9 mouse cellular contexts compared by ENCODE assay signal in the genomic region with DNA sequence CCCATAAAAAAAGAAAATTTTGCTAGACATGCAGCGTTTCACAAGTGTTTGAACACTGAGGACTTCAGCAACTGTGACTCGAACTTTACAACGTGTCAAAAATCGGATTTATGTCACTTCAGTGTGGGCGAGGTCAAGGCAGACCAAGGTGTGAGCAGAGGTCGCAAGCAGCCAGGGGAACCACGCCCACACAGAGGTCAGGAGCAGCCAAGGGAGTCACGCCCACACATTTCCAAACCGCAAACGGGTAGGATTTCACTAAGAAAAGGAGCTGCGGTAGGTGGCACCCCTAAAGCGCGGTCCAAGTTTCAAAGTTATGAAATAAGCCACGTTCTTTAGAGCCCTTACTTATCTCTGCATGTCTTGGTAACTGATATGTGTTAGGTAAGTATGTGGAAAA. TPM values are rescaled to one million over a fixed set of nuclear protein-coding genes. Genes with fewer than 3 reads are reported as not detected.
DNase-seq lines count a peak whose midpoint lies in the region; ATAC-seq and TF ChIP-seq lines count a peak whose summit lies in the region.
"Had no signal": no experiment of that assay in that cellular context is flagged by ENCODE, and none has a peak within 500 bp of the region (broad histone marks: within the 10 kb centered on the region; RNA-seq: fewer than 3 reads in every experiment).

No protein-coding gene starts in this region.

- TF ChIP-seq POLR2A in cerebellum, adult 2 months (IDR thresholded peaks at IDR 0.05; ENCODE audit: borderline replicate concordance, insufficient read depth, low read length): no peak

- H3K27me3 ChIP-seq in heart, embryonic 12.5 days (replicated peaks): no peaks in the 10 kb centered on the region
- H3K27me3 ChIP-seq in limb, embryonic 10.5 days (ENCODE audit: low read depth, poor library complexity, severe bottlenecking): no peaks in the 10 kb centered on the region
- no peaks in the 10 kb centered on the region for H3K27me3 ChIP-seq in cerebellum, adult 2 months (ENCODE audit: control insufficient read depth, insufficient read depth, low read length)

- WGBS in heart, embryonic 12.5 days: 6% methylated on average over 14 of the region's 14 CpGs
- 3% methylated on average over 14 of the region's 14 CpGs for WGBS in limb, embryonic 10.5 days
- WGBS in cerebellum, adult 2 months: 32% methylated on average over 14 of the region's 14 CpGs

- H3K4me1 ChIP-seq in heart, embryonic 12.5 days (replicated peaks): peaks cover 8% of the 10 kb centered on the region
- H3K4me1 ChIP-seq in limb, embryonic 10.5 days: peaks cover 14% of the 10 kb centered on the region
- H3K4me1 ChIP-seq in cerebellum, adult 2 months (ENCODE audit: control insufficient read depth, insufficient read depth, low read length): no peaks in the 10 kb centered on the region

- no peak for ATAC-seq in heart, embryonic 12.5 days (ENCODE audit: insufficient number of reproducible peaks, low FRiP score)

- peak overlapping the region; percentile 60 for H3K4me2 ChIP-seq in heart, embryonic 12.5 days

- peak; percentile 47 for DNase-seq in CD4-positive helper T cell, adult 2 months (ENCODE audit: low read depth, low spot score)
- DNase-seq in adrenal gland, adult 18-20 months (ENCODE audit: low spot score in 2 of 2): peak; percentile 12 to 27
- peak; percentile 59 for DNase-seq in limb, embryonic 10.5 days (ENCODE audit: low spot score)
- DNase-seq in mesoderm, embryonic 11.5 days (ENCODE audit: low read depth, low spot score): peak; percentile 48
- DNase-seq in layer of hippocampus, postnatal 36 days: no peak
- DNase-seq in cerebellum, adult 2 months: no peak
- no peak for DNase-seq in frontal cortex, postnatal 25 days (ENCODE audit: low spot score in 2 of 2)

- no peak overlapping the region for H3K9ac ChIP-seq in heart, embryonic 12.5 days

- H3K4me3 ChIP-seq in heart, embryonic 12.5 days: 0 out of 2 replicates have a peak overlapping the region, but pooled peaks have one; percentile 27
- peak overlapping the region; percentile 34 for H3K4me3 ChIP-seq in limb, embryonic 10.5 days
- no peak overlapping the region for H3K4me3 ChIP-seq in cerebellum, adult 2 months (replicated peaks; ENCODE audit: insufficient read depth, low read depth, low read length)
- H3K4me3 ChIP-seq: erythroblast, embryonic 14.5 days had no signal

- no peaks in the 10 kb centered on the region for H3K9me3 ChIP-seq in heart, embryonic 12.5 days (replicated peaks)
- H3K9me3 ChIP-seq in limb, embryonic 10.5 days (replicated peaks): no peaks in the 10 kb centered on the region

- H3K27ac ChIP-seq in heart, embryonic 12.5 days (ENCODE audit: poor library complexity, severe bottlenecking): no peak overlapping the region
- H3K27ac ChIP-seq in limb, embryonic 10.5 days: no peak overlapping the region
- H3K27ac ChIP-seq in cerebellum, adult 2 months (ENCODE audit: insufficient read depth, low read length): no peak overlapping the region

- no peak for TF ChIP-seq CTCF in cerebellum, adult 2 months (IDR thresholded peaks at IDR 0.05; ENCODE audit: borderline replicate concordance, insufficient read depth, low read depth, low read length)

- H3K36me3 ChIP-seq in heart, embryonic 12.5 days: no peaks in the 10 kb centered on the region
- H3K36me3 ChIP-seq in limb, embryonic 10.5 days: no peaks in the 10 kb centered on the region

RNA-seq across cellular contexts. Expression of a gene that starts 43.1 kb away (rescaled TPM):
- 10 to 100 TPM; 23.4 to 37.3 TPM for total RNA-seq in adrenal gland, adult 18-20 months (2021)
- 1.5 and 2.0 TPM in 2 replicates for polyA plus RNA-seq in heart, embryonic 12.5 days (2016; fragmentation: Nextera tagmentation; extraction: Ambion mirVana)
- 1.1 and 1.4 TPM in 2 replicates for polyA plus RNA-seq in limb, embryonic 10.5 days (2016; fragmentation: Nextera tagmentation; extraction: Ambion mirVana)
- total RNA-seq in layer of hippocampus, postnatal 36 days (2021): 1 to 10 TPM in 1 of 2 experiments, not detected in 1; 1.1 TPM
- 2.3 and 2.7 TPM in 2 replicates for polyA plus RNA-seq in cerebellum, adult 2 months (2012; rRNA removed)

RNA-seq across cellular contexts. Expression of a gene that starts 43.2 kb away (rescaled TPM):
- under 1 TPM; 0.80 to 0.93 TPM for total RNA-seq in adrenal gland, adult 18-20 months (2021)
- 0.13 and 0.24 TPM in 2 replicates for polyA plus RNA-seq in heart, embryonic 12.5 days (2016; fragmentation: Nextera tagmentation; extraction: Ambion mirVana)
- 0.23 and 0.49 TPM in 2 replicates for polyA plus RNA-seq in limb, embryonic 10.5 days (2016; fragmentation: Nextera tagmentation; extraction: Ambion mirVana)
- 1 to 10 TPM; 5.0 to 6.7 TPM for total RNA-seq in layer of hippocampus, postnatal 36 days (2021)
- 47.5 and 56.1 TPM in 2 replicates for polyA plus RNA-seq in cerebellum, adult 2 months (2012; rRNA removed)
- polyA plus RNA-seq: erythroblast, embryonic 14.5 days had no signal

Comparison
In these comparisons a context has a peak if more than half of its experiments do, and no peak if none do; other contexts are left out.
1. DNase-seq: peak in CD4-positive helper T cell, adult 2 months (single experiment), adrenal gland, adult 18-20 months (2 of 2), limb, embryonic 10.5 days (single experiment) and mesoderm, embryonic 11.5 days (single experiment); none in layer of hippocampus, postnatal 36 days (0 of 2), cerebellum, adult 2 months (0 of 2) and frontal cortex, postnatal 25 days (0 of 2).
2. RNA of a gene that starts 43.2 kb away (polyA plus RNA-seq): 47.5 to 56.1 TPM in cerebellum, adult 2 months; 0.23 to 0.49 TPM in limb, embryonic 10.5 days and 0.13 to 0.24 TPM in heart, embryonic 12.5 days; every median in the first group is over 10 times any median in the second.